Mouse (Mus musculus) heart, adult 2 months (tissue): Measurements from ENCODE around the gene Slc4a3.

Experiments
- CTCF ChIP-seq: fragments of 200-600 bp; IDR thresholded peaks from 2 replicates; pipeline ENCODE4 v1.8.1; 2022; ENCODE audit warnings: antibody characterized with exemption, mild to moderate bottlenecking, moderate library complexity
- POLR2A ChIP-seq: fragments of 200-500 bp; IDR thresholded peaks from 2 replicates; pipeline ENCODE4 v1.6.1; 2011; ENCODE audit warnings: mild to moderate bottlenecking, low read depth, low read length, control low read depth; ENCODE audit not compliant: insufficient read depth

DNA sequence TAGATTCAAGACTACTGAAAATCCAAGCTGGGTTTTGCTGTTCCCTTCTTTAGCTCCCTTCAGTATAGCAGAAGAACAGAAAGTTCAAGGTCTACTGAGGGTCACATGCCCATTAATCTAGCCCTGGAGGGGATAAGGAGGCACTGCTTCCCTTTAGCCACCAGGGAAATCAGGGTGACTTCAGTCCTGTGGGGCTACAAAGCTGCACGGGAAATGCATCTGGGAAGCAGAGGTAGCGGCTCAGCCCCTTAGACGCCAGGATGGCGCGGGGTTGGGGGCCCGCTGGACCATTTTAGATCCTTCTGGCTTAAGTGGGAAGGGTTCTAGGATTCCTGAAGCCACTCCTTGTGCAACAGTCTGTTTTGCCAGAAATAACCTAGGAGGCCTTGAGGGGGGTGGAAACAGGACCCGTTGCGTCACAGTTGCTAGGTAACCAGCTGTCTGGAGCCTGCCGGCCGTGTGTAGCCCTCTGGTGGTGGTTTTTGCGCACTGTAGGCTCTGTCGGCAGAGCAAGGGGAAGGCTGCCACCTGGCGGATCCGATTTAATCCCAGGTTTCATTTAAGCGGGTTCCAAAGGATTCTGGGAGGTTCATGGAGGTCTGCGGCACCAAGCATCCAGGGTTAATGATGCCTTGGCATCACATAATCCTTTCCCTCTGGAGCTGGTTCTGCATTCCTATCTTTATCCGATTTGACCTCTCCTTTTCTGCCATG is 13.3 kb downstream of the Slc4a3 start:
- peak; percentile 98; the same call in 1 of the 2 replicates for TF ChIP-seq CTCF
- peak; percentile 35; the same call in 1 of the 2 replicates for TF ChIP-seq POLR2A
